Mouse (Mus musculus) urinary bladder, postnatal 14 days (tissue): Measurements from ENCODE around the gene Rbm20.
A peak's percentile ranks its signal among the peaks of the same experiment; 100 is the strongest.
"Not testable (repeated sequence)": the region's sequence is repeated elsewhere in the genome, so short reads cannot be mapped to it uniquely, and the experiment has no call there.

Experiments used
- DNase-seq: peaks from one replicate; pipeline ENCODE4 v3.0.0; 2021; ENCODE audit warnings: low spot score

Gene Rbm20

GRCm38 (mm10) chr19:53792976-53793897 is 116.1 kb downstream of the Rbm20 start:
- no peak for DNase-seq

- DNase-seq = no peak
These were observed 117.1 kb downstream of the Rbm20 start for GRCm38 (mm10) chr19:53793994-53794890.

DNA sequence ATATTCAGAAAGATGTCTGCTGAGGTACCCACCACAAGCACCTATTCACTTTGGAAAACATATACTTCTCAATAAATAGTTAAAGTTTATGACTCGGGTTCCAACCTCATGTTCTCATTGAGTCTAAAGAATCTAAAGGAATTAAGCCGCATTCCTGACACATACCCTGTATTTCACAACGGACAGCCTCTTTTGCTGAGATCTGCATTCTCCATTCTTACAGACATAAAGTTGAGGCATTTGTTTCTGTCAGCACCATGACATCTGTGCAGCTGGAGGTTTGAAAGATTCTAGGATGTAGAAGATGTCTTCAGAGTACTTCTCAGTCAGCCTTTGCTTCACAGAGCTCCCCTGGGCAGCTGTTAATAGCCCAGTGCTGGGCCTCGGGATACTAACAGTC is 117.9 kb downstream of the Rbm20 start:
- no peak for DNase-seq

GRCm38 (mm10) chr19:53796020-53796419 is 118.9 kb downstream of the Rbm20 start:
- DNase-seq = no peak

DNA sequence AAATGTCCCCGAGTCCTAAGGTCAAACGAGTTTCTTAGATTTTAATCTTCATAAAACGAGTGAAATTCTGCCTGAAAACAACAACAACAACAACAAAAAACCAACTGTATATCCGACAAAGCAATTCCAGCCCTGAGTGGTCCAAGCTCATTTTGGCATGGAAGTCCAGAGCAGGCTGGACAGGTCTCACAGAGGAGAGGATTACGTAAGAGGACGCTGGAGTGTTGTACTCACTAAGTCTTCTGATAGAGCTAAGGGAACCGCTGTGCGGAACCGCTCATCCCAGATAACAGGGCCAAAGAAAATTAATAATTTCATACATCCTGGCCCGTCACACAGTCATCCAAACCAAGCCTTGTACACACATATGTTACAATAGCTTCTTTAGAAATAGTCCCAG is 120.7 kb downstream of the Rbm20 start:
- no peak for DNase-seq

DNA sequence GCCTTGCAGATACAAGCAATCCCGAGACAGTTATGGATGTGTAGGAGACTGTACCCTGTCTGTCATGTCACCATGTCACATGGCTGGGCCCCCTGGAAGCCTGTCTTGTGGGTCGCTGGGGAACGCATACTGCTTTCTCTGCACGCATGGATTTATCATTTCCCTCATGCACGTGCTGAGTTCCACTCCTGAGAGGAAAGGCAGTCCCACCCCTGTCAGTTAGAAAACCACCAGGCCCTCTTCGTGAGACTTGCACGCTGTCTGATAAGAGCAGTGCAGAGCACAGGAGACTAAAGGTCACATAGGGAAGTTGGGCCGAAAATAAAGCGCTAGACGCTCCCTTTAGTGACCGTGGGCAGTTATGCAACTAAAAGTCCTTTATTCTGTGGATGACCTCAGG is 122.8 kb downstream of the Rbm20 start:
- DNase-seq = no peak

GRCm38 (mm10) chr19:53800365-53800999 is 123.4 kb downstream of the Rbm20 start:
- DNase-seq = peak; percentile 78

DNA sequence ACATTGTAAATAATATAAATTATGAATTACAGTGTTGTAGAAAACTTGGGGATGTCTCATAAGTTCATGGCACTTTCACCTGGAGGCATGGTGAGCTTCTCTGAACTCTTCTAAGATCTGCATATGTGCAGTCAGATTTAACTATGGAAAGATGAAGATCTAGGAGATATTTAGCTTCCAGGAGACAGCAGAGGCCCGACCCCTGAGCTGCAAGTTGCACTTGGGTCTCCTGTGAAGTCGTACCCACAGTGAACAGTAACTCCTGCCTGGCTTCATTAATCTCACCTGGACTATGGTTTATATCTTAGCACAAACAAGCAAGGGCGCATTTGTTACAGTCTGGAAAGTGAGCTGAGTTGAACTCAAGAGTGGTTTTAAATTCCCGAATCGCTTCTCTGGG is 124.3 kb downstream of the Rbm20 start:
- DNase-seq = no peak

DNA sequence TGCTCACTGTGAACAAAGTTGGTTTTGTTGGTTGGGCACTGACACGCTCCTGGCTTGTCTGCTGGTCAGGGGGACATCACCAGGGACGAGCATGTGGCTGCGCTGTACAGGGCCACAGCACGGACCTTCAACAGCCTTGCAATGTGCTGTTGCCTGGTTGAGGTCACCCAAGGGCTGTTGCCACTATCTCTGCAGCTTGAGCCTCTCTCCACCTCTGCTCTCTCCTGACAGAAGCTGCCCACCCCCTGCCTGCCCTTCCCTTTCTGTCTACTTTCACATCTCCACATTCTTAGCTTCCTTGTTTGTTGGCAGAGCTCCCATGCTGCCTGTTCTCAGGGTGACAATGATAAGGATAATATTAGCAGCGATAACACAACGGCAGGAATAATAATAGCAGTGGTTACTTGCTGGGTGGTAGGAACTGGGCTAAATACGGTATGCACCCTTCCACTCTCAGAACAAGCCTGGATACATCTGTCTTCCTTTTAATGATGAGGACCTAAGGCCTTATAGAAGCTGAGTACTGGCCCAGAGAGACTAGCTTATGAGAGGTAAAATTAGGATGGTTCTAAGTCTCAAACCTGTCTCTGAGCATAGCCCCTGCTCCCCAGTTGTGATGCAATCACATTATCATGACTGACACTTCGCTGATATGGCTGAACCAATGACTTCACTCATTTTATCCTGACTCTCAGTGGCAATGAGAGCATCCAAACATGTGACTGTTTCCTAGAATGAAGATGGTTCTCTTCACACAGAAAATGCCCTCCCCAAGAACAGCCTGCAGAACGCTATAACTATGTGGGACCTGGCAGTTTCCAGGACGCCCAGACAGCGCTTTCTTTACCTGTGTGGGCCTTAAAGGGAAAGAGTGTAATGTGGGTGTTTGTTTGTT is 124.9 kb downstream of the Rbm20 start:
- DNase-seq = no peak

GRCm38 (mm10) chr19:53803954-53804353 is 126.8 kb downstream of the Rbm20 start:
- DNase-seq = no peak

- DNase-seq = no peak
These were observed 128.0 kb downstream of the Rbm20 start for GRCm38 (mm10) chr19:53805063-53805462.

GRCm38 (mm10) chr19:53806126-53806525 is 129.0 kb downstream of the Rbm20 start:
- no peak for DNase-seq

DNA sequence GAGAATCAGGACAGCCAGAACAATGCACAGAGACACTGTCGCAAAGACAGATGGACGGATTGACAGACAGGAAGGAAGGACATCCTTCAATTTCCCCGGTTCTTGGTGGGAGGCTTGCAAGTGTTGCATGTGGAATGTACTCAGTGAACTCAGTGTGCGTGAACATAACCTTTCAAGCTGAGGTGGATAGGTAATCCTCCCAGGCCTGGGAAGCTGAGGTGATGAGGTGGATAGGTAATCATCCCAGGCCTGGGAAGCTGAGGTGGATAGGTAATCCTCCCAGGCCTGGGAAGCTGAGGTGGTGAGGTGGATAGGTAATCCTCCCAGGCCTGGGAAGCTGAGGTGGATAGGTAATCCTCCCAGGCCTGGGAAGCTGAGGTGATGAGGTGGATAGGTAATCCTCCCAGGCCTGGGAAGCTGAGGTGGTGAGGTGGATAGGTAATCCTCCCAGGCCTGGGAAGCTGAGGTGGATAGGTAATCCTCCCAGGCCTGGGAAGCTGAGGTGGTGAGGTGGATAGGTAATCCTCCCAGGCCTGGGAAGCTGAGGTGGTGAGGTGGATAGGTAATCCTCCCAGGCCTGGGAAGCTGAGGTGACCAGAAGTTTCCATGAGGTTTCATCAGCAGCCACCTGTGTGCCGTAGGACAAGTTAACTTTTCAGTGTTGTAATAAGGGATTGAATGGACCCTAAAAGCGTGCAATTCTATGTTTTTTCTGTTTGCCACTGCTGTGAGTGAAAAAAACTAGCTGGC is 129.6 kb downstream of the Rbm20 start:
- not testable (repeated sequence) for DNase-seq

GRCm38 (mm10) chr19:53807276-53807801 is 130.2 kb downstream of the Rbm20 start:
- no peak for DNase-seq

- no peak for DNase-seq
These were observed 131.1 kb downstream of the Rbm20 start for GRCm38 (mm10) chr19:53808041-53808777.

DNA sequence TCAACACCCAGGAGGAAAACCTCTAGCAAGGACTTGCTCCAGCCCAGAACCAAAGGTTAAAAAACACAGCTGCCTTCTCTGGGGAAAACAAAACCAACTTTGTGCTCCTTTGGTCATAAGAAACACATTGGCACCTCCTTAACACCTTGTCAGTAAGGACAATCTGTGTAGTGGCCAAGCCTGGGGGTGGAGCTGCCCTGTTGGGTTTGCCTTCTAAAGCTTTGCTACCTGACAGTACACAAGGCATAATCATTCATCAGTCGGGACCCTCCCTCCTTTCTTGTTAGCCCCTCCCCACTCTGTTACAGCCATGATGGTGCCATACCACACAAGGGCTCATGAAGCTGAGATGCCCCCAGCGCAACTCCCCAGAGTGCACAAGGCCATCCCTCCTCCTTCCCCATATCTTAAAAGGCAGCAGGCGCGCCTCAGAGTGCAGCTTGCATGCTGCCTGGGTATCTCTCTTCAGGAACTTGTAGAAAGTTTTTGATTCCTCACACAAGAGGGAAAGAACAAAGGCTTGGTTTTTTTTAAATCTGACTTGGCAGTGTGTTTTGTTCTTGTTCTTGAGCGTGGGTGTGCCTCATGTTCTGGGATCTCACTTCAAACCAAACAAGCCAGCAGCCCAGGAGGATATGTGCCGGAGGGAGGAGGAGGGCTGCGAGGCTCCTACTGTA is 132.2 kb downstream of the Rbm20 start:
- DNase-seq = no peak

GRCm38 (mm10) chr19:53810024-53810423 is 132.9 kb downstream of the Rbm20 start:
- DNase-seq = peak; percentile 58

GRCm38 (mm10) chr19:53810584-53810983 is 133.5 kb downstream of the Rbm20 start:
- no peak for DNase-seq

DNA sequence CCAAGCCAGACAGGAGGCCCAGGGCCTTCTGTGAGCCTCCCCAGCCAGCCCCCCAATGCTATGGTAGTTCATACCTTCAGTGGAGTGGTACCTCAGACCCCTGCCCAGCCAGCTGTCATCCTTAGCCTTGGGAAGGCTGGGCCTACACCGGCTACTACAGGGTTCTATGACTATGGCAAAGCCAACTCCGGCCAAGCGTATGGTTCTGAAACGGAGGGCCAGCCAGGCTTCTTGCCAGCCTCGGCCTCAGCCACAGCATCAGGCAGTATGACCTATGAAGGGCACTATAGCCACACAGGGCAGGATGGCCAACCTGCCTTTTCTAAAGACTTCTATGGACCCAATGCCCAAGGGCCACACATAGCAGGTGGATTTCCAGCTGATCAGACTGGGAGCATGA is 136.5 kb downstream of the Rbm20 start:
- DNase-seq = no peak
